Mouse (Mus musculus) kidney, postnatal 10 days (tissue): ENCODE data around the gene Tmpo.
"Not testable (repeated sequence)": the region's sequence is repeated elsewhere in the genome, so short reads cannot be mapped to it uniquely, and the experiment has no call there.

Experiments used
- DNase-seq: peaks from one replicate; pipeline ENCODE4 v3.0.0; 2021; ENCODE audit warnings: mixed read lengths

Gene Tmpo

GRCm38 (mm10) chr10:91184893-91185292 lies 3.8 kb upstream of the Tmpo start:
- DNase-seq, result not testable (repeated sequence)

GRCm38 (mm10) chr10:91183316-91183715 lies 2.2 kb upstream of the Tmpo start:
- peak; percentile 57 for DNase-seq

- no peak for DNase-seq
Measured at GRCm38 (mm10) chr10:91182291-91182990, 1.3 kb upstream of the Tmpo start.

- DNase-seq, result peak; percentile 100
Measured at GRCm38 (mm10) chr10:91181461-91182288, 560 bp upstream of the Tmpo start.

- no peak for DNase-seq
Measured at GRCm38 (mm10) chr10:91180301-91180700, 814 bp downstream of the Tmpo start.

- DNase-seq, result no peak
Measured at GRCm38 (mm10) chr10:91179834-91180233, 1.3 kb downstream of the Tmpo start.

- DNase-seq, result no peak
Measured at GRCm38 (mm10) chr10:91177201-91177600, 3.9 kb downstream of the Tmpo start.

GRCm38 (mm10) chr10:91172329-91173100 lies 8.6 kb downstream of the Tmpo start:
- DNase-seq, result no peak

- DNase-seq, result peak; percentile 95
Measured at GRCm38 (mm10) chr10:91171455-91172328, 9.4 kb downstream of the Tmpo start.

- DNase-seq, result peak; percentile 74
Measured at GRCm38 (mm10) chr10:91171041-91171440, 10.1 kb downstream of the Tmpo start.

GRCm38 (mm10) chr10:91170143-91170941 lies 10.8 kb downstream of the Tmpo start:
- peak; percentile 94 for DNase-seq

- DNase-seq, result no peak
Measured at GRCm38 (mm10) chr10:91169414-91170065, 11.6 kb downstream of the Tmpo start.

- DNase-seq, result no peak
Measured at GRCm38 (mm10) chr10:91167352-91167751, 13.8 kb downstream of the Tmpo start.

GRCm38 (mm10) chr10:91166890-91167289 lies 14.2 kb downstream of the Tmpo start:
- peak; percentile 81 for DNase-seq

GRCm38 (mm10) chr10:91165850-91166249 lies 15.3 kb downstream of the Tmpo start:
- DNase-seq, result no peak

GRCm38 (mm10) chr10:91164491-91164890 lies 16.6 kb downstream of the Tmpo start:
- DNase-seq, result no peak

GRCm38 (mm10) chr10:91162511-91163163 lies 18.5 kb downstream of the Tmpo start:
- DNase-seq, result no peak

- no peak for DNase-seq
Measured at GRCm38 (mm10) chr10:91162077-91162476, 19.0 kb downstream of the Tmpo start.

- DNase-seq, result no peak
Measured at GRCm38 (mm10) chr10:91161006-91161405, 20.1 kb downstream of the Tmpo start.

- no peak for DNase-seq
Measured at GRCm38 (mm10) chr10:91158442-91158841, 22.7 kb downstream of the Tmpo start.
